Mouse (Mus musculus) forebrain, embryonic 14.5 days (tissue): ENCODE measurements around the gene Alk. TPM values are rescaled to one million over a fixed set of nuclear protein-coding genes. Genes with fewer than 3 reads are reported as not detected.

Source experiments
- ATAC-seq: fragments of 200-750 bp; cut with Nextera tagmentation; 2 replicates; pipeline ENCODE4 v1.8.0; 2017; ENCODE audit warnings: mild to moderate bottlenecking, moderate library complexity
- DNase-seq: peaks from one replicate; pipeline ENCODE4 v3.0.0-alpha.2; 2015; ENCODE audit warnings: low spot score
- H3K27ac ChIP-seq: fragments of 300-500 bp; sonication (generic); 2 replicates; pipeline ENCODE4 v1.5.1; 2014; ENCODE audit warnings: low read depth, mild to moderate bottlenecking, control low read depth, low read length, moderate library complexity
- H3K27me3 ChIP-seq: fragments of 300-500 bp; sonication (generic); replicated peaks from 2 replicates; pipeline ENCODE4 v1.6.1; 2014; ENCODE audit warnings: low read length, control low read depth, mixed read lengths; ENCODE audit not compliant: control insufficient read depth, insufficient read depth
- H3K36me3 ChIP-seq: fragments of 300-500 bp; sonication (generic); 2 replicates; pipeline ENCODE4 v1.6.1; 2014; ENCODE audit warnings: low read length, control low read depth; ENCODE audit not compliant: control insufficient read depth, insufficient read depth
- H3K4me1 ChIP-seq: fragments of 300-500 bp; sonication (generic); 2 replicates; pipeline ENCODE4 v1.6.1; 2014; ENCODE audit warnings: antibody characterized with exemption, low read length, control low read depth; ENCODE audit not compliant: control insufficient read depth, insufficient read depth
- H3K4me2 ChIP-seq: fragments of 300-500 bp; sonication (generic); 2 replicates; pipeline ENCODE4 v1.6.1; 2014; ENCODE audit warnings: mild to moderate bottlenecking, control low read depth, low read length
- H3K4me3 ChIP-seq: fragments of 300-500 bp; sonication (generic); 2 replicates; pipeline ENCODE4 v1.5.1; 2014; ENCODE audit warnings: low read depth, low read length, control low read depth
- H3K9ac ChIP-seq: fragments of 300-500 bp; sonication (generic); 2 replicates; pipeline ENCODE4 v1.6.1; 2014; ENCODE audit warnings: mild to moderate bottlenecking, low read length, control low read depth, moderate library complexity
- H3K9me3 ChIP-seq: fragments of 300-500 bp; sonication (generic); replicated peaks from 2 replicates; pipeline ENCODE4 v1.6.1; 2016; ENCODE audit warnings: low read length, control low read depth, mixed read lengths; ENCODE audit not compliant: control insufficient read depth
- WGBS: fragments of 180-500 bp; shearing (Covaris S2); extraction: QIAGEN DNeasy Blood & Tissue Kit; methylation state at CpG from one replicate; pipeline ENCODE4 v1.1.7; 2014; 5-methylcytosine and 5-hydroxymethylcytosine counted together
- polyA plus RNA-seq: library from polyadenylated mRNA; unstranded; fragments of >200 nt; fragmentation: Nextera tagmentation; extraction: Ambion mirVana; gene quantifications from 2 replicates; pipeline ENCODE4 v1.2.1, GENCODE M21; 2014

The Alk gene
- polyA plus RNA-seq, 1 experiment from 2014 or later, result 0.55 TPM

GRCm38 (mm10) chr17:72111528-72111927 lies 492.9 kb downstream of the Alk start:
- Histone ChIP-seq H3K4me2 (no peak overlapping the region), H3K27me3 (no peaks in the 10 kb centered on the region), H3K4me3 (no peak overlapping the region), H3K4me1 (peaks cover 14% of the 10 kb centered on the region), H3K36me3 (no peaks in the 10 kb centered on the region), H3K9me3 (no peaks in the 10 kb centered on the region), H3K9ac (no peak overlapping the region), H3K27ac (no peak overlapping the region; the same call in 1 of the 2 replicates)
- ATAC-seq (peak; percentile 42; the same call in 1 of the 2 replicates), DNase-seq (peak; percentile 32)
- WGBS, result 66% methylated on average over 4 of the region's 4 CpGs

GRCm38 (mm10) chr17:72087261-72087703 lies 517.1 kb downstream of the Alk start:
- H3K9ac ChIP-seq, result no peak overlapping the region
- WGBS, result 41% methylated on average over 12 of the region's 12 CpGs
- no peak overlapping the region for H3K27ac ChIP-seq
- no peak overlapping the region for H3K4me2 ChIP-seq
- DNase-seq (no peak), ATAC-seq (no peak)
- H3K4me1 ChIP-seq, result no peaks in the 10 kb centered on the region
- H3K36me3 ChIP-seq, result no peaks in the 10 kb centered on the region
- H3K9me3 ChIP-seq, result no peaks in the 10 kb centered on the region
- no peaks in the 10 kb centered on the region for H3K27me3 ChIP-seq
- no peak overlapping the region for H3K4me3 ChIP-seq

- Histone ChIP-seq H3K9ac (no peak overlapping the region), H3K4me2 (no peak overlapping the region), H3K4me1 (peaks cover 2% of the 10 kb centered on the region; the same call in 1 of the 2 replicates), H3K9me3 (no peaks in the 10 kb centered on the region), H3K4me3 (no peak overlapping the region), H3K36me3 (no peaks in the 10 kb centered on the region), H3K27me3 (no peaks in the 10 kb centered on the region), H3K27ac (no peak overlapping the region)
- WGBS, result 15% methylated on average over 2 of the region's 2 CpGs
- DNase-seq (peak; percentile 60), ATAC-seq (0 out of 2 replicates have a peak, but pooled peaks have one; percentile 29)
Measured at GRCm38 (mm10) chr17:72081396-72081795, 523.0 kb downstream of the Alk start.

- Histone ChIP-seq H3K4me3 (no peak overlapping the region), H3K27ac (no peak overlapping the region), H3K9ac (no peak overlapping the region), H3K4me1 (peaks cover 2% of the 10 kb centered on the region; the same call in 1 of the 2 replicates), H3K4me2 (no peak overlapping the region), H3K27me3 (no peaks in the 10 kb centered on the region), H3K36me3 (no peaks in the 10 kb centered on the region), H3K9me3 (no peaks in the 10 kb centered on the region)
- peak; percentile 44; the same call in 1 of the 2 replicates for ATAC-seq
- 27% methylated on average over 12 of the region's 12 CpGs for WGBS
- peak; percentile 49 for DNase-seq
Measured at GRCm38 (mm10) chr17:72076306-72076921, 528.0 kb downstream of the Alk start.

GRCm38 (mm10) chr17:72071871-72072270 lies 532.6 kb downstream of the Alk start:
- WGBS, result 88% methylated on average over 1 of the region's 1 CpGs
- Histone ChIP-seq H3K27ac (no peak overlapping the region), H3K4me1 (no peaks in the 10 kb centered on the region; the same call in 1 of the 2 replicates), H3K27me3 (no peaks in the 10 kb centered on the region), H3K36me3 (no peaks in the 10 kb centered on the region), H3K9ac (no peak overlapping the region), H3K4me3 (no peak overlapping the region), H3K4me2 (no peak overlapping the region), H3K9me3 (no peaks in the 10 kb centered on the region)
- no peak for ATAC-seq
- no peak for DNase-seq

GRCm38 (mm10) chr17:72068176-72068575 lies 536.3 kb downstream of the Alk start:
- Histone ChIP-seq H3K36me3 (no peaks in the 10 kb centered on the region), H3K4me3 (no peak overlapping the region), H3K27ac (no peak overlapping the region), H3K9ac (no peak overlapping the region), H3K4me1 (no peaks in the 10 kb centered on the region), H3K9me3 (no peaks in the 10 kb centered on the region), H3K4me2 (no peak overlapping the region), H3K27me3 (no peaks in the 10 kb centered on the region)
- 90% methylated on average over 6 of the region's 6 CpGs for WGBS
- ATAC-seq, result no peak
- DNase-seq, result no peak

GRCm38 (mm10) chr17:72062978-72063377 lies 541.4 kb downstream of the Alk start:
- DNase-seq, result no peak
- no peaks in the 10 kb centered on the region for H3K4me1 ChIP-seq
- H3K9me3 ChIP-seq, result no peaks in the 10 kb centered on the region
- H3K27me3 ChIP-seq, result no peaks in the 10 kb centered on the region
- no peak overlapping the region for H3K4me2 ChIP-seq
- H3K27ac ChIP-seq, result no peak overlapping the region
- ATAC-seq, result no peak
- no peak overlapping the region for H3K9ac ChIP-seq
- H3K36me3 ChIP-seq, result no peaks in the 10 kb centered on the region
- no peak overlapping the region for H3K4me3 ChIP-seq
- 95% methylated on average over 3 of the region's 3 CpGs for WGBS

GRCm38 (mm10) chr17:72059312-72059711 lies 545.1 kb downstream of the Alk start:
- WGBS, result 89% methylated on average over 7 of the region's 7 CpGs

GRCm38 (mm10) chr17:72045671-72046070 lies 558.8 kb downstream of the Alk start:
- peaks cover 9% of the 10 kb centered on the region for H3K4me1 ChIP-seq
- no peak overlapping the region for H3K27ac ChIP-seq
- DNase-seq (no peak), ATAC-seq (no peak)
- 100% methylated on average over 2 of the region's 2 CpGs for WGBS
- no peak overlapping the region for H3K4me2 ChIP-seq
- H3K9ac ChIP-seq, result no peak overlapping the region
- no peaks in the 10 kb centered on the region for H3K9me3 ChIP-seq
- H3K4me3 ChIP-seq, result no peak overlapping the region
- H3K27me3 ChIP-seq, result no peaks in the 10 kb centered on the region
- no peaks in the 10 kb centered on the region for H3K36me3 ChIP-seq

More at GRCm38 (mm10) chr17:72059312-72059711, 545.1 kb downstream of the Alk start:
- Histone ChIP-seq H3K9me3 (no peaks in the 10 kb centered on the region), H3K4me2 (no peak overlapping the region), H3K27ac (no peak overlapping the region), H3K9ac (no peak overlapping the region), H3K4me1 (no peaks in the 10 kb centered on the region), H3K36me3 (no peaks in the 10 kb centered on the region), H3K27me3 (no peaks in the 10 kb centered on the region), H3K4me3 (no peak overlapping the region)
- ATAC-seq (no peak), DNase-seq (no peak)
